Mouse (Mus musculus): ENCODE measurements at regions not wholly inside any gene's neighbourhood (a gene's known extent, or its start where the extent isn't known, plus 50 kb on each side); places are given as distances from the start of the nearest gene placed in this dataset.

DNA sequence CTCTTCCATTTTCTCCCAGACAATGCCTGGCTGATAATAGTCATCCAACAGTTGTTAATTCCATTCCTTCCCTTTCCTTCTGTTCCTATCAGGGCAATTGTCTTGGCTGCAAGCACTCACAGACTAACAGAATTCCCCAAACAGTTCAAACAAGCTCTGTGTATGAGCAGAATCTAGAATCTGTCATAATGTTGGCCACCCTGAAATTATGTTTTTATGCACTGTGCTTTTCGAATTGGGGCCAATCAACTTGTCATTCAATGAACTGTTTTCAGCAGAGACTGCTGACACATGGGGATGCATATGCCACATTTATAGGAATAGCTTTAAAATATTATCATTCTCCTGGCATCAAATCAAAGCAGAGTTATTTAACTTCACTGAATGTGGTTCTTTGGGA, 235.8 kb upstream of the Tmtc4 start:
- DNase-seq (ENCODE audit: low spot score) = no peak

DNA sequence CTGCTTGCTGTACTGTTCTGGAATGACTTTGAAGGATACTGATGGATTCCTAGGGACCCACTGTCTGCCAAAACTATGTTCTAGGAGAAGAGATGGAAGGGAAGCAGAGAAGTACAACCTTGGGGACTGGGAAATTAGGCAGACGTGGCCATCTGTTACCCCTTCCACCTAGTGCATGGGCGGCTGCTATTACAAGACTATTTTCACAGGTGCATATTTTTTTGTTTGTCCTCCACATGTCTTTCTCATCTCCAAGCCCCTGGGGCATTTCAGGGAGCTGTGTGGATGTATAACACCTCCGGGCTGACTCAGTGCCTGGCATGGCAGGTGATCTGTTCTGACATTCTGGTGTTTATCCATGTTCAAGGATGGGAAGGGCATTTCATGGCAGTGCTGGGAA, 226.4 kb upstream of the Tmtc4 start:
- no peak for DNase-seq (ENCODE audit: low spot score)

DNA sequence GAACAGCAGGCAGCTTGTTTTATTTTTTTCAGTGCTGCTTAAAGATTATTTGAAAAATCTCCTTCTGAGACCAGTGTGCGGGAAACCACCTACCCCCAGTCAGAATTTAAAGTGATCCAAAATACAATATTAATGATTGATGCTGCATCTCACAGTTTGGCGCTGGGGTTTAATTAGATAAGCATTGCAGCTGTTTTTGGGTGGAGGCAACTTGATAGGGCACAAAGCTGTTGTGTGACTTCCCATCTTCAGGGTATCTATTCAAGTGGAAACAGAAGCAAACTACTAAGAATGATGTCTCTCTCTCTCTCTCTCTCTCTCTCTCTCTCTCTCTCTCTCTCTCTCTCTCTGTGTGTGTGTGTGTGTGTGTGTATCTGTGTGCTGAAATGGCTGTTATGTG, 219.0 kb upstream of the Tmtc4 start:
- no peak for DNase-seq (ENCODE audit: low spot score)

DNA sequence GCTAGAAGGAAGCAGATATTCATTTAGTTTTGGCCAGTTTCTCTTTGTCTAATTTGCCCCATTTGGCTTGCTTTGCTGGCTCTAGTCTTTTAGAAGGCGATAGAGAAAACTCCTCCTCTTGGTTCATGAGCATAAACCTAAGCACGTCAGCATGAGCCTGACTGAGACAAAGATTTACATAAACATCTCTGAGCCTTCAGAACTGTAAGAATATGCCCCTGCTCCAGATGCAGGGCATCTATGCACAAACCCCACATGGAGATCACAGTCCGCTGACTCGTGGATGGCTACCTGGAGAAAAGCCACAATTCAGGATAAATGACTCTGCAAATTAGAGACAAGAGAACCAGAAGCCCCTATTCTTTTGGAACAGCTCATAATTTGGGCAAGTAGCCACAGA, 218.5 kb upstream of the Tmtc4 start:
- DNase-seq (ENCODE audit: low spot score) = no peak

DNA sequence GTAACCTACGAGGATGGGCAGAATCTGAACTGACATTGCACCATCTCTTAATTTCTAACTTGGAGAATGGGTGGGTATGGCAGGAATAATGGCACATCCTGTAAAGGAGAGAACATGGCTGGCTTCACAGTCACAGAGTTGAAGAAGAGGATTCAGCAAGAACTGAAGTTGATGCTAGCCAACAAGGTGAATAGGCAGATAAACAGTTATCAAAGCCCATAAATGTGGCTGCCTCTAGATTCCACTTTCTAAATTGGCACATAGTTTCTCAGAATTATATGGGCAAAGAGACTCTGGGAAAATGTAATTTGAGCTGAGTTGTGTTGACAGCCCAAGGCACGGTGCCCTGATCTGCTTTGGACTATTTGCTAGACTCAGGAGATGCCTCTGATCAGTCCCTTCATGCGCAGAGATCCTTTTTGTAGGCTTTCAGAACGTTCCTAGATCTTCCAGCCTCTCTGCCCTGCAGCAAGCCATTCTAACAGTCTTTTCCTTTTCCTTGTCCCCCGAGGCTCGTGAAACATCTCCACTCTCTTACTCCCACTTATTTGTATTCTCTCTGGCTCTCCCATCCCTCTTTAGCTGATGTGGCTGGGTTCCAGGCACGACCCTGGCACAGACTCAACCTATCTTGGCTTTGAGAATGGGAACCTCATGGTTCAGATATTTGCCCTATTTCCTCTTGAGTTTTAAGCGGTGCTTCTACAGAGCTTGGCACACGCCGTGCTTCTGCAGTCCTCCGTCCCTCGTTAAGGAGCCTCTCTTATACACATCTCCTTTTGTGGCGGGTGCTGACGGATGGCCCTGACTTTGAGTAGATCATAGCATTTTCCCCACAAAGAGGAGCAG, 217.8 kb upstream of the Tmtc4 start:
- peak; percentile 7 for DNase-seq (ENCODE audit: low spot score)

DNA sequence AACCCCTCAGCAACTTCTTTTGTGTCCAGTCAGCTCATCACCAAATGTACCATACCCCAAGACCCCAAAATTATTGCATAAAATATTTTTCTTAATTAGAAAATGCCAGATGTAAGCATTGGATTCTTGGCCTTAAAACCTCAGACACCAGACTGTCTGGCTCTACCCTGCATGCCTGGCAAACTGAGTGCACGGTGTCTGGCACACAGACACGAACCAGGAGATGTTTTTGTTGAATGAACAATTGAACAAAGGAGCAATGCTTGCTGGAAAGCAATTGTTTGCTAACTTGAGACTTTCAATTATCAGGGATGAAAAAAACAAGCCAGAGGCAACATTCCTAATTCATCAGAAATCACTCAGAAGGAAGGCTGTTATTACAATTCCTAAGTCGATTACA, 215.3 kb upstream of the Tmtc4 start:
- no peak for DNase-seq (ENCODE audit: low spot score)

DNA sequence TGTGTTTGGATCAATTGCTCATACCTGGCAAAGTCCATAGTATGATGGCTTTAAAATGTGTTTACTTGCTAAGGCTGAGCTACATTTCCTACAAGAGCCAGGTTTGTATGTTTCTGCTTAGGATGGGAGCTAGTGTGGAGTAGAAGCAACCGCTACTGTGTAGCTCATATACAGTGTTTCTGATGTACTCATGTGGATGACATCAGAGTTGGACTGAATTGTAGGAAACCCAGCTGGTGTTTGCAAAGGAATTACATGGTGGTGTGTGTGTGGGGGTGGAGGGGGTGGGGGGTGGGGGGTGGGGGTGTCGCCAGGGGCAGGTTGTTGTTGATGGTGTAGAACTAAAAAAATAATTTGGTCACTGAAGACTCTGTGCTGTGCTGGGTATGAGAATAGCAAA, 208.7 kb upstream of the Tmtc4 start:
- no peak for DNase-seq (ENCODE audit: low spot score)

DNA sequence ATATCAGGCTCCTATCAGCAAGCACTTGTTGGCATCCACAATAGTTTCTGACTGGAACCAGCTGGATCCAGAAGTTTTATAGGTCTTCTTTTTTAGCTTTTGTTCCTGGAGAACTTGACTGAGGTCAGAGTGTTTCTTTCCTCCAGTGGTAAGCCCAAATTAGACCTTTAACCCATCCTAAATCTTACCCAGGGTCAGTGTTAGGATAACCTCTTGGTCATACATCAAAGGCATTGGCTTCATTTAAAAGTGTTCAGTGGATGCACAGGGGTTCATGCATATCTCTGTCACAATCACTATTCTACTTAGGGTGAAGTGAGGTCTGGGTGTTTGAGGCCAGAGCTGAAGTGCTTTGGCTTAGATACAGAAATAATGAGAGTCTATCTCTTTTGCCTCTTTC, 206.9 kb upstream of the Tmtc4 start:
- no peak for DNase-seq (ENCODE audit: low spot score)

DNA sequence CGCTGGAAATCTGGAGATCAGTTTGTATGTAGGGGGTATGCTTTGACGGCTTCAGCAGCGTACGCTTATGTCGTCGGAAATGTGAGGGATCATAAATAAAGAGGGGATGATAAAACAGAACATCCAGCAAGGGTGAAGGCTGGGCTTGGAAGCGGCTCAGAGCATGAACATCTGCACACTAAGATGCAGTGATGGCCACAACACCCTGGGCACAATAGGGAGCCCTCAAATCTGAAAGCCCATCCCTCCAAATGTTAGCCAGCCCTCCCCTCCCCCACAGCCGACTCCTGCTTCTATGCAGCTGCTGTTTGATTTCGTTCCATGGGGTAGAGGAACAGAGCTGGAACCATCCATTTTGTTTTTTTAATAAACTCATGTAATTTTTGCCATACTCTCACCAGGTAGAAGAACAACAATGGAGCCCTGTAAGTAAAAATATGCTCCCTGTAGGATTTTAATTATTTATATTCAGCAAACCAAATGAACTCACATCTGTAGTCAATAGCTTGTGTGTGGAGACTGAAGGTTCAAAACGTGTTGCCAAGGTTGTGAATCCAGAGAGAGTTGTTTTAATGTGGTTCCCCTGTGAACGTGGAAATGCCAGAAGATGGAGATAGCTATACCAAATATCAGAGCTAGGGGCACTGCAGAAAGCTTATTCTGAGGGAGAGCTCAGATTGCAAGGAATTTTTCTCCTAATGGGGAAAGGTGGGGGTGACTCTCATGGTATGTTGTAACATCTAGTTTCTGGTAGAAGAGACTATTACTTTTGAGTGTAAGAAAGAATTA, 203.6 kb upstream of the Tmtc4 start:
- DNase-seq (ENCODE audit: low spot score) = no peak

DNA sequence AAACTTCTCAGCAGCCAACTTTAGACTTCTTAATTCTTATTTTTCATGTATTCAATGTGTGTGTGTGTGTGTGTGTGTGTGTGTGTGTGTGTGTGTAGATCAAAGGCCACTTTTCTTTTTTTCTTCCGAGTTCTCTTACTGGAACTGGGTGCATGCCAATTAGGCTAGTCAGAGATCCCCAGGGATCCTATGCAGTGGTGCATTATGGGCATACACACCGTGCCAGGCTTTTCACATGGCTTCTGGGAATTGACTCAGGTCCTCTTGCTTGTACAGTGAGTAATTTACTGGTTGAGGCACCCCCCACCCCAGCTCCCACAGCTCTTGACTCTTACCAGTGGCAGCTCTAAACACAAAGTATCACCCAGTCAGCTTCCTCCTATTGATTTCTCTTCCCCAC, 189.3 kb upstream of the Tmtc4 start:
- no peak for DNase-seq (ENCODE audit: low spot score)

DNA sequence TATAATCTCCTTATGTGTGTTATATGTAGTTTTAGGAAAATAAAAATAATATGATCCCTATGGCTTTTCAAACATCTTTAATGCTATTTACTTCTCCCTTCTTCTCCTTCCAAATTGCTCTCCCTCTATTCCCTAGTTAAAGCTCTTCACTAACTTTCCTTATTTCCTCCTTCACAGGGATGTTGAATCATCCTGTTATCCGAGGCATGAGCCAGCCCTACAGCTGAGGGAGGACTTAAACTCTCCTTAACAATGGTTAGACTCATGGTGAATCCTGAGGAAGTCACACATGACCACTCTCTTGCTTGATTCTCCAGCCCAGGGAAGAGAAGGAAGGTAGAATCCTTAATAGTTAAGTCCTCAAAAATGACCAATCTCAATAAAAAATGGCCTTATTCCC, 188.0 kb upstream of the Tmtc4 start:
- DNase-seq (ENCODE audit: low spot score) = no peak

DNA sequence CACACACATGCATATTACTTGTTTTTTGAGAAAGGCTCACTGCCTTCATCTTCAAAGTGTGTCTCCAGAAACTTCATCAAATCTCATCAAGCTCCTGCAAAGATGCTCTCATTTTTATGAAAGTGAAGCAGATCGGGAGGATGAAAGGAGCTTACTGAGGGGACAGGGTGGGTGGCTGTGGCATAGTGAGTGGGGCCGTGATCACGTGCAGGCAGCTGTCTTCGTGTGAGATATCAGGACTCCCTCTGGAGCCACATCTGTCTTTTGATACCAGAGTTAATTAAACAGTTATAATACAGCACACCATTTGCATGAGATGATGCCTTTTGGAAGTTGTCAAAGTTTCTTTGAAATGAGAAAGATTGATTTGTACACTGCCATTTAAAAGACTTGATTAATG, 180.0 kb upstream of the Tmtc4 start:
- DNase-seq (ENCODE audit: low spot score) = no peak

DNA sequence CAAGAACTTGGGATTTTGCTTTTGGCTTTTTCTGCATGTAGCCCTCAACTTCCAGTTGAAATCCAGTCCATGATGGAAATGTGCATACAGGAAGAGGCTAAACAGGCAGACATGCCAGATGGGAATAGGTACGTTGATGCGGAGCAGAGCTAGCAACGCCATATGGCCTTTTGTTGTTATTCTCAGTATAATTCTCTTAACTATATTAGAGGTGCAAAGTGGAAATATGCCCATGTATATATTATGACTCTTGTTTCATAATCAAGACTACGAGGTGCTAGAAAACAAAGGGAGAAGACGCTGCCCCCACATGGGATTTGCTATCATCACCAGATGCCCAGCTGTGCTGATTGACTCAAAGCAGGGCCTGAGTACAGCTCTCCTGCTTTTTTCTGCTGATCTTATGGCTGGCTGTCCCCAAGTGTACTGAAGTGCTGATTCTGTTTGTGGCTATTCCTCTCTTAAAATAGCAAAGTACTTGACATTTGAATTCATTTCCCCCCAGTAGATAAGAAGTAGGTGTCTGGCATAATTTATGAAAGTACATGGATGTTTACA, 159.7 kb upstream of the Tmtc4 start:
- no peak for DNase-seq (ENCODE audit: low spot score)

DNA sequence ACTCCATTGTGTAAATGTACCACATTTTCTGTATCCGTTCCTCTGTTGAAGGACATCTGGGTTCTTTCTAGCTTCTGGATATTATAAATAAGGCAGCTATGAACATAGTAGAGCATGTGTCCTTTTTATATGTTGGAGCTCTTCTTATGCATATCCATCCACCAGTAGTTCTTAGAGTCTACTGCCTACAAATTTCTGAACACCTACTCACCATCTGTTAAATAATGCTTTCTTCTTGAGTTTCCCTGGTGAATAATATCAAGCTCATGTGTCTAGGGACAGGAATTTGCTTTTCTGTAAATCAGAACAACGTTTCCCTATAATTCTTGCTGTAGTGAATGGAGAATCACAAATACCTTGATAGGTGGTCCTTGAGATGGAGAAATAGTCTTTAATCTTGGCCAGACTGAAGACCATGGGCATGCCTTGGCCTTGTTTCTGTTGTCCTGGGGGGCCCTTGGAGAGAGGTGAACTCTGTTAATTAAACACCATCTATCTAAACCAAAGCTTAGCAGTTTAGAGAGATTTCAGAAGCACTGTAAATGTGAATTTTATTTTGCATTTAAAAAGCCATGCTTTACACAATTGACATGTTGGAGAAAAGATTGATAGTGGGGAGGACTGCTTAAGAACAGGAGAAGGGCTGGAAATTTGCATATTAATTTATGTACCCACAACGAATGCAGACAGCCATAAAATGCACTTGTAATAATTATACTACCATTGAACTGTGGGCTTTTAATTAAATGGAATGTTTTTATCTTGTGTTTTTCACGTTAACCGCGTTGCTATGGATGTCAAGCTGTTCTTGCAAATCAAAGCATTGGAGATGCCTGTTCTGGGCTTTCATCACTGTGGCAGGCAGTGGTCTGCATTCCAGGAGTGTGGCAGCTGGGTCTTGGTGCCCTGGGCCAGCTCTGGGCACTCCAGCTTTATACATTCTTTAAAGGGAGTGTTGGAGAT, 155.2 kb upstream of the Tmtc4 start:
- no peak for DNase-seq (ENCODE audit: low spot score)

DNA sequence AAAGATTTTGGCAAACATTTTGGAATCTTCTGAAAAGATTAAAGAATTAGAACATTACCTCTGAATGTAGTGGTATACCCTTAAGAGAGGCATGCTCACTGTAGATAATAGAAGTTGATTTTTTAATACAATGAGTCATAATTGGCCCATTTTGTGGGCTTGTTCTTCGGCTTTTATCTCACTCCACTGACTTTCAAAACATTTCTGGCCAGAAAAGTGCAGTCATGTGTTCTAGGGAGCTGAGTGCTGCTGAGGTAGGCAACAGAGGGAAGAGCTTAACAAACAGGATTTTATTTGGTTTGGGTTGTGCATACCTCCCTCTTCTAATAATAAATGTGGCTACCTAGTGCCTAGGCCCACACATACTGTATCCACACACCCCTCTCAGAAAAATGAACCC, 150.1 kb upstream of the Tmtc4 start:
- DNase-seq (ENCODE audit: low spot score) = no peak

DNA sequence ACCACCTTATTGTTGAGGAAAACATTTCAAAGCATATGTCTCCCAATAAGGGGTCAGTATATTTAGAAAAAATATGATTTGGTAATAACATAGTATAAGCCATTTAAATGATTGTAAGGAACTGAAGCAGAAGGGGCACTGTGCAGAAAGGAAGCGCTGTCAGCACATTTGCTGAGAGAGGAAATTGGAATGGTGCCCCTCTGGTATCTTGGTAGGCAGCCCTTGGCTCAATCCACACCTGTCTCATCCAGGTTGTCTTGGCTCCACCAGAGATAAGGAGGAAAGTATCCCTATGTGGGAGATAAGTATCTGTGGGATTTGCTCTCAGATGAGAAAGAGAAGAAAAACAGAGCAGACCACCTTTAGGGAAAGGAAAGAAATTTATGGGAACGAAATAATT, 136.5 kb upstream of the Tmtc4 start:
- DNase-seq (ENCODE audit: low spot score) = no peak

DNA sequence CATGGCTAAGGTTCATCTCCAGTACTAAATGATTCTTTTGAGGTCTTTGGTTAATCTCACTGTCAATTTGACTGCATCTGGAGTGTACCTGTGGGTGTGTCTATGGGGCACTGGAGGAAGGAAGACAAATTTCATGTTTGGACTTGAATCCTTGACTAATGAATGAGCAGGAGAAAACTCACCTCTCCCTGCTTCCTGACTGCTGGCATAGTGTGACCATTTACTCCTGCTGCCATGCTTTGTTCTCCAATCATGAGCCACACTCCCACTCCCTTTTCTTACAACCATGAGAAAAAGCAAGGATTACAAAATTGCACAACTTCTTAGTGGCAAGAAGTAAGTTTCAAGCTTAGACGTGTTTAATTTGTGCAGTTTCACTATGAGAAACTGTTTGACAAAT, 132.5 kb upstream of the Tmtc4 start:
- no peak for DNase-seq (ENCODE audit: low spot score)

DNA sequence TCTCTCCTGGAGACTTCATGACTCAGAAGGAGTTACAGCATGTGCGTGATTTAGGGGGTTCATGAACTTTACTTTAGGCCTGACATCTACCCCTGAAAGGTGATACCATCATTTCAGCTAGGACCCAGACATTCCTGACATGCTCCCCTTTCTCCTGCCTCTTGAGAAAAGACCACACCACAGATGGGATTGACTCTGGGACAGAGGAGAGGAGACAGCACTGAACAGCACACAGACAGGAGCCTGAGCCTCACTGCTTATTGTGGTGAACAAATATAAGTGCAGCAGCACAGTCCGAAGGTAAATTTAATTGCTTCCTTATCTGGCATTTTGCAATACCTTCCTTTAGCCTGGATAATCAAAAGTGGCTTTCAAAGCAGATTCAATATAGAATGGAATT, 126.7 kb upstream of the Tmtc4 start:
- DNase-seq (ENCODE audit: low spot score) = no peak

DNA sequence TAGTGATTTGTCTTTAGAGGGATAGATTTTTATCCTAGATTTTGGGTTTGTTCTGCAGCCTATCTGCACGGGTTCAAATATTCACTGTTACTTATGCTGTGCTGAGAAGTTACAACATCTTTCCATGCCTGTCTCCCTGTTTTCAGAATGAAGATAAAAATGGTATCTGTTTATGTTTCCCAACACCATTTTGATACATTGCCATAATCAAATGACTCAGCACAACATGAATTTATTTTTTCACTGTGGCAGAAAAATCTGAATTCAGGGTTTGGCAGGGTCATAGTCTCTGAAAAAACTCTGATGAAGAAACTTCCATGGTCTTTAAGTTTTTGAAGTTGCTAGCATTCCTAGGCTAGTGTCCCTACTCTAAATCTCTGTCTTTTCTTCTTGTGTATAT, 116.5 kb upstream of the Tmtc4 start:
- DNase-seq (ENCODE audit: low spot score) = no peak

DNA sequence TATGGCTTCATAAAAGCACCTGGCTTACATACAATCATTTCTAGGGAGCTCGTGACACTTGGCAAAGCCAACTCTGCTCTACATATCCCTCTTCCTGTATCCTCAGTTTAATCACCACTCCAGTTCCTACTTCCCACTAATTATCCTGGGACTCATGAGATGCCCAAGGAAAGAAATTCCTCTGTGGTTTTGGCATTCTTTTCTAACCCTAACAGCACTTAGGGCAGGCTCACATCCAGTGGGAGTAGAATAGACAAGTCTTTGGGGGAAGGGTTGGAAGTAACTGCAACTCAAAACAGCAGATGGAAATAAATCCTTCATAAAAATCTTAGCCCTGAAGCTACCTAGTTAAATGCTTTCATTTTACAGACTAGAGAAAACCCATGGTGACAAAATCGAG, 112.3 kb upstream of the Tmtc4 start:
- no peak for DNase-seq (ENCODE audit: low spot score)

DNA sequence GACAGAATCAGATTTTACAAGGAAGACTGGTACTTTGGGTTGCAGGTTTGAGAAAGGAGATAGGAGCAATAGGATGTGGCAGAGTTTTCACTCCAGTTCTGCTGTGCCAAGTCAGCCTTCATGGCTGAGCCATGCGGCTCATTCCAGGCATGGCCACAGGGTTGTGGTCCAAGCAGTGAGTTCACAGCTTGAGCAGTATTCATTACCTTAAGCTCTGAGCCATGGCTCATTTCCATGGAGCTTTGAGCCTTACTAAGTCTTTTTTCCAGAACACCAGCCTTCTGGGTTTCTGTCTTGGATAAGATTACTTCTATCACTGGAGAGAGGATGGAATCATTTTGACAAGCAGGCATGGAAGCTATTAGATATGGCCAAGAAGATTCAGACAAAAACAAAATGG, 98.2 kb upstream of the Tmtc4 start:
- DNase-seq (ENCODE audit: low spot score) = no peak
